9 mouse cellular contexts compared by ENCODE assay signal in genomic region chr11:113056042-113056632, GRCm38 (mm10).
A peak's percentile ranks its signal among the peaks of the same experiment; 100 is the strongest.
DNase-seq lines count a peak whose midpoint lies in the region; ATAC-seq and TF ChIP-seq lines count a peak whose summit lies in the region.
"Had no signal": no experiment of that assay in that cellular context is flagged by ENCODE, and none has a peak within 500 bp of the region (broad histone marks: within the 10 kb centered on the region; RNA-seq: fewer than 3 reads in every experiment).

No protein-coding gene starts in this region.

- no peak for TF ChIP-seq EP300 in stomach, postnatal 0 days (optimal IDR thresholded peaks at IDR 0.05)

- WGBS in limb, embryonic 12.5 days: 69% methylated on average over 12 of the region's 12 CpGs
- WGBS in stomach, postnatal 0 days: 54% methylated on average over 12 of the region's 12 CpGs

- no peak for TF ChIP-seq CTCF in stomach, postnatal 0 days (IDR thresholded peaks at IDR 0.05; ENCODE audit: low read depth)

- DNase-seq in ovary, postnatal 14 days (ENCODE audit: low spot score): peak; percentile 18
- no peak for DNase-seq in ovary, postnatal 36 days (ENCODE audit: low spot score)
- DNase-seq in heart, adult 8-10 months (ENCODE audit: low spot score): peak; percentile 64
- peak; percentile 22 for DNase-seq in stomach, postnatal 0 days (ENCODE audit: low spot score)
- DNase-seq in left cerebral cortex, postnatal 25 days (ENCODE audit: low spot score in 2 of 2): no peak
- DNase-seq in frontal cortex, postnatal 14 days (ENCODE audit: low spot score in 2 of 2): no peak
- DNase-seq: spleen, adult 18-20 months had no signal

- no peak for ATAC-seq in limb, embryonic 12.5 days (ENCODE audit: insufficient number of reproducible peaks, insufficient read depth, low FRiP score, low TSS enrichment, low read depth)
- ATAC-seq in stomach, postnatal 0 days (ENCODE audit: low FRiP score, low TSS enrichment): 0 out of 2 replicates have a peak, but pooled peaks have one; percentile 11
- no peak for ATAC-seq in megakaryocyte, adult 5-6 weeks (ENCODE audit: poor library complexity, severe bottlenecking)

- intact Hi-C loops in left cerebral cortex, postnatal 25 days (cut with DNase I): no loop called here

- H3K27me3 ChIP-seq in limb, embryonic 12.5 days: no peaks in the 10 kb centered on the region
- H3K27me3 ChIP-seq in stomach, postnatal 0 days (ENCODE audit: control insufficient read depth, insufficient read depth, low read length): no peaks in the 10 kb centered on the region

- peaks cover 20% of the 10 kb centered on the region; the same call in 1 of the 2 replicates for H3K36me3 ChIP-seq in limb, embryonic 12.5 days
- no peaks in the 10 kb centered on the region for H3K36me3 ChIP-seq in stomach, postnatal 0 days (ENCODE audit: control insufficient read depth, insufficient read depth, low read length)

- H3K9me3 ChIP-seq in limb, embryonic 12.5 days: no peaks in the 10 kb centered on the region
- no peaks in the 10 kb centered on the region for H3K9me3 ChIP-seq in stomach, postnatal 0 days (ENCODE audit: control insufficient read depth, low read length)

- peaks cover 39% of the 10 kb centered on the region for H3K4me1 ChIP-seq in limb, embryonic 12.5 days (replicated peaks)
- 0 out of 2 replicates have a peak, but pooled peaks cover 2% of the 10 kb centered on the region for H3K4me1 ChIP-seq in stomach, postnatal 0 days (replicated peaks; ENCODE audit: control insufficient read depth, insufficient read depth)

- peak overlapping the region; percentile 25; the same call in 1 of the 2 replicates for H3K27ac ChIP-seq in limb, embryonic 12.5 days
- peak overlapping the region; percentile 40; the same call in 1 of the 2 replicates for H3K27ac ChIP-seq in stomach, postnatal 0 days (replicated peaks)

- H3K9ac ChIP-seq in limb, embryonic 12.5 days (replicated peaks): no peak overlapping the region; the same call in 1 of the 2 replicates
- no peak overlapping the region for H3K9ac ChIP-seq in stomach, postnatal 0 days (ENCODE audit: low read length)

- H3K4me2 ChIP-seq in limb, embryonic 12.5 days: no peak overlapping the region
- H3K4me2 ChIP-seq in stomach, postnatal 0 days (replicated peaks; ENCODE audit: low read depth): no peak overlapping the region

- H3K4me3 ChIP-seq in limb, embryonic 12.5 days (replicated peaks): no peak overlapping the region
- no peak overlapping the region for H3K4me3 ChIP-seq in stomach, postnatal 0 days (ENCODE audit: low read depth, low read length)

Comparison
In these comparisons a context has a peak if more than half of its experiments do, and no peak if none do; other contexts are left out.
1. DNase-seq: peak in ovary, postnatal 14 days (single experiment), heart, adult 8-10 months (single experiment) and stomach, postnatal 0 days (single experiment); none in ovary, postnatal 36 days (single experiment), left cerebral cortex, postnatal 25 days (0 of 2) and frontal cortex, postnatal 14 days (0 of 2).